Mouse (Mus musculus) T-helper 17 cell (primary cell): Measurements from ENCODE around the gene Nos1ap.

ENCODE experiments used
- in situ Hi-C, 2 experiments: fragments of 300-600 bp; cut with MboI, MseI; formaldehyde crosslinking; loops; 1 replicate in 1 of 2; 2 replicates in 1 of 2; pipeline ENCODE4 v1.15.1; 2025; ENCODE audit warnings: high pct_unique_total_duplicates in 2 of 2

Gene Nos1ap

GRCm38 (mm10) chr1:170548192-170548795 is 41.4 kb downstream of the Nos1ap start:
- in situ Hi-C loops: no loop called here

GRCm38 (mm10) chr1:170546297-170546696 is 43.4 kb downstream of the Nos1ap start:
- in situ Hi-C loops: no loop called here

- in situ Hi-C loops: no loop called here
Observed at GRCm38 (mm10) chr1:170545286-170545685, 44.4 kb downstream of the Nos1ap start.

GRCm38 (mm10) chr1:170539507-170539906 is 50.2 kb downstream of the Nos1ap start:
- in situ Hi-C loops: no loop called here

DNA sequence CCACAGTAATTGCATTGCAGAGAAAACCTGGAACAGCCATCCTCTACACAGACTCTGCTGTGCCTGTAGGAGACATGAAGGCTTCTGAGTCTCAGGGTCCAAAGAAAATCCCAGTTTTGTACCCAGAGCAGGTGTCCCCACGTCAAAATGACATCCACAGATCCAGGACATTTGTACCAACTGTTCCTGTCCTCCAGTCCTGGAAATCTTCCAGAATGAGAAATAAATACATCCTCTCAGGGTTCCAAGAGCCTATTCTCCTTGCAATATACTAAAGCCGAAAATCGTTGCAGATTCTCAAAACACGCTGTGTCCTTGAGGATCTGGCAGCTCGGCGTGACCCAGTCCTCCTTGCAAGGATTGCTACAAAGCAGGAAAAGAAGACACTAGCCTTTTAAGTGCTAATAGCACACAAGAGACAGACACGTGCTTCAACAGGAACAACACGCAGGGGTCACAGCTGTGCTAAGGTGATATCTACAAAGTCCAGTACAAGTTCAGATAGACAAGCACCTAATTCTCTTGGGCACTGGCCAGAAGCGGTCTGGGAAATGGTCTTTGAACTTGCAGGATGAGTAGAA is 51.1 kb downstream of the Nos1ap start:
- in situ Hi-C loops: no loop called here

GRCm38 (mm10) chr1:170536344-170536743 is 53.3 kb downstream of the Nos1ap start:
- in situ Hi-C loops: no loop called here

- in situ Hi-C loops: no loop called here
Observed at GRCm38 (mm10) chr1:170535221-170535620, 54.4 kb downstream of the Nos1ap start.

- in situ Hi-C loops: no loop called here
Observed at GRCm38 (mm10) chr1:170531286-170531685, 58.4 kb downstream of the Nos1ap start.

GRCm38 (mm10) chr1:170530456-170530855 is 59.2 kb downstream of the Nos1ap start:
- in situ Hi-C loops: no loop called here

DNA sequence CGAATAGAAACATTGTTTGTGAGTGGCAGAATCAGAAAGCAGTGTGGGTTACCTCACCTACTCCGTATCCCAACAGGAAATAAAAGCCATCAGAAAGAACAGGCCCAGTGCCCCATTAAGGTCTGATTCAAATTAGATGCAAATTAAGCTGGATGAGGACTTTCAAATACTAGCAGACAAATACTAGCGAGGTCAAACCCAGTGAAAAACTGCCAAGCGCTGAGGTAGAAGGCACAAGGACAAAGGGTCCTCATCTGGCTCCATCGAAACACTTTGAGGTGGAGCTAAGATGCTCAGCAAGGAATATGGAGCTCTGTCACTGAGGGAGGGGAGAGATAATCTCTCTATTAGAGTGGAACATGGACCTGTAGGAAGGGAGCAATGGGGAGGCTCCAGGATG is 66.8 kb downstream of the Nos1ap start:
- in situ Hi-C loops: no loop called here

DNA sequence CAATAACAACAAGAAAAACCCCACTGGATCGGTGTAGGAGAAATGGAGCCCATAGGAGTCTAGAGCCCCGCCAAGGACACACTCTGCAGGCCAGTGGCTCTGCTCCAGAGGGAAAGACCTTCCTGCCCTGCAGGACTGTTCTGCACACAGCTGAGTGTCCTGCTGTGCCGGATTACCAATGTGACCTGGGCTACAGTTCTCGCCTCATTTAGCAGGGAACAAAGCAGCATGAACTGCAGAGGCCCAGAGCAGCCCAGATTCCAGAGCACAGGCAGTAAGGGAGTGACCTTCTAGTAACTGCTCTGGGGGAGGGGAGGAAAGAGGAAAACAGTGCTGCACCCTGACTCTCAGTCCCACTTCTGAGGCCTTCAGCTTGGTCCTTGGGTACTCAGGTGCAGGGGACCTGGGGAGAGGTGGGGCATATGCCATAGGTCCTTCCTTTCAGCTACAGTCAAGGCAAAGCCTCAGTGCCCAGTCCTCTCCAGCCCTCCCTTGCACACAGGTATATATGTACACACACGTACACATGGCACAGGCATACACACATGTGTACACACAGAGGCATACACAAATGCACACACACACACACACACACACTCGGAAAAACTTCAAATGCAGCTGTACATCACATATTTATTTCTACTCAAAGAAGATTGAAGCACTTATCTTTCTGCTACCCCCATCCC is 68.0 kb downstream of the Nos1ap start:
- in situ Hi-C loops: no loop called here

DNA sequence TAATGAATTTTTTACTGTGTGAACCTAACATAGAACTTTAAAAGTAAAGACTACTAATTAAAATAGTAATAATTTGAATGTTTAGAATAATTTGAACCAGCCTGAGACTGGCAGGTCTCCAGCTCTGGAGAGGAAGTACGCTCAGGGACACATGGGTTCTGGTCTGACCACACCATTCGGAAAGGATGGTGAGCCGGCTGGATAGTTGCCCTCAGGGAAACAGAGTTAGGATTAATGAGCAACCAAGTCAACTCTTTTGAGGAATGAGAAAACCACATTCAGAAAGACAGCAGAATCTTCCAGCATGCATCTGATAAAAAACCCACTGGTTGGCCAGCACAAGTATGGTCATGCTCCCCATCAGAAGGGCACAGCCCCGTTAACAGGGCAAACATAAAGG is 69.5 kb downstream of the Nos1ap start:
- in situ Hi-C loops: no loop called here

GRCm38 (mm10) chr1:170519631-170520030 is 70.0 kb downstream of the Nos1ap start:
- in situ Hi-C loops: no loop called here

DNA sequence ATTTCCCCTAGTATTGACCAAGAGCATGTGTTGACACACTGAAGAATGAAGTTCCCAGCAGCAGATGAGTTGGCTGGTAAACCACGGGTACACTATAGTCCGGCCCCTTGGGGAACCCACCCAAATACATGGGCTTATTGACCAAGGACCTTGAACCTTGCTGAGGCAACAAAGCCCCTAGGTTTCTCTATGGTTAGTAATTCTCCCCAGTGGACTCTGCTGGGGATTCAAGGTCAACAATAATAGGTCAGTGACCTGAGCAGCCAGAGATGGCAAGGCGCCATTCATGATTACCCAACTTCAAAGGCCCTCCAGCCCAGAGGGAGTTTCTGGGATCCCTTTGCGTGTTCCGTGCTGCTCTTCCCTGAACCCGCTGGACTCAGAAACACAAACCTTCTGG is 73.5 kb downstream of the Nos1ap start:
- in situ Hi-C loops: no loop called here

GRCm38 (mm10) chr1:170515455-170515854 is 74.2 kb downstream of the Nos1ap start:
- in situ Hi-C loops: no loop called here

DNA sequence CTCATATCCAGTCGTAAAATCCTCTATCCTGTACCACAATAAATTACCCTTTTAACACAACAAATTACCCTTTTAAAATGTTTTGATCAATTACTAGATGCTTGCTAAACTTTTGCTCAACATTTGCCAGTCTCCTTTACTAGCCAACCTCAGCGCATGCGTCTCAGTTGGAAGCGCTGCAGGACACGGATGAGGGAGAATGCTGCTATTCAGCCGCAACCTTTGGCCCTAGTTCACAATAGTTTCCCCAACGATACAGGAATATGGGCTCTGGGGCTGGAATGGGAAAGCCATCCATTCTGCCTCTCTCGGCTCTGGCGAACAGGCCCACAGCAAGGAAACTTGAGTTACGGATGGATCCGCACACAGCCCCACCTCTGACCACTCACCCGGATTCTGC is 75.4 kb downstream of the Nos1ap start:
- in situ Hi-C loops: no loop called here

DNA sequence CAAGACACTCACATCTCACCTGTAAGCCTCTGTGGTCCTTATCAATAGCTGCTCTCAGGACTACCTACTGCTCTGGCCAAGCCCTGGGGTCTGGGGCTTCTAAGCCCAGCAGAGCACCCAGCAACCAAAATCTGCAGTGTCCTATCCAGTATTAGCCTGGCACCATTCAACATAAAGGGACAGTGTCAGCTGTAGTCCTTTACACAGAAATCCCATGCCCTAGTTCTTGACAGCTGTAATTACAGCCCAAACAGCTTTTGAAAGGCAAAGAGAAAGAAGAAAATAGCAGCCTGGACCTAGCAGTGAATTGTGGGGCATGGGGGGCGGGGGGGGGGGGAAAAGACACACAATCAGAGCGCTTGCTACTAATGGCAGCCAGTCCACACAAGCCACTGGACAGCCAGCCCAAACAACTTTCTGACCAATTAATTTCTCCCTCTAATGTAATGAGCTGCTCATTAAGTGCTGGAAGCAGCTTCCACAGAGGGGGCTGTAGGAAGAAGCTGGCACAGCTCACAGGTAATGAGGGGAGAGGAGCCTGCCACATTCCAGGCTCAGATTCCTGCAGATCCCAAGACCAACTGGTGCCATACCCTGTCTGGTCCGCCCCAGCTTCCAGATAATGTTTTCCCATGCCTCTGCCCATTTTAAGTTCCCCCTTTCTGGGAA is 77.1 kb downstream of the Nos1ap start:
- in situ Hi-C loops: no loop called here

DNA sequence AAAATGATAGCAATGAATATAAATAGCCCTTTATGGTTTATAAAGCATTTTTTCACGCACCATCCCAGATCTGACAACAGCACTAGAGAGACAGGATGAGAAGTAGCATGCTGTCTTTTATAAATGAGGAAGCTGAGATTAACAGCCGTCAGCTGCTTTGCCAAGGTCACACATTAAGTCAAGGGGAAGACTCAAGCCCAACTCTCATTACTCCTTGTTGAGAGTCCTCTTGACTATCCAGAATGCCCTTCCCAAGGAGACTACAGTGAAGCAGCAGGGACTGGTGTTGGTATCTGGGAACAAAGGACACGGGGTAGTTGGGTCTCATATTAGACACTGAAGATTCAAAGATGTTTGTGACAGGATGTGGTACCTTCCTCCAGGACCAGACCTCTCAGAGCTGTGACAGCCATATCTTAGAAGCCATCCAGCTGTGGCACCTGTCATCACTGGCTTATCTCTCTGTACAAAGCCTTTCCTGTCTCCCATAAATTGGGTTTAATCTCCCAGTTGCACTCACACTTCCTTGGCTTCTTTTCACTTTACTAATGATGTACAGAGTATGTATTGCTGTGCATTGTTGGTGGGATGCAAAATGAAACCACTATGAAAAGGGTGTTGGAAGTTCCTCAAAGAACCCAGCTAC is 78.9 kb downstream of the Nos1ap start:
- in situ Hi-C loops: no loop called here

DNA sequence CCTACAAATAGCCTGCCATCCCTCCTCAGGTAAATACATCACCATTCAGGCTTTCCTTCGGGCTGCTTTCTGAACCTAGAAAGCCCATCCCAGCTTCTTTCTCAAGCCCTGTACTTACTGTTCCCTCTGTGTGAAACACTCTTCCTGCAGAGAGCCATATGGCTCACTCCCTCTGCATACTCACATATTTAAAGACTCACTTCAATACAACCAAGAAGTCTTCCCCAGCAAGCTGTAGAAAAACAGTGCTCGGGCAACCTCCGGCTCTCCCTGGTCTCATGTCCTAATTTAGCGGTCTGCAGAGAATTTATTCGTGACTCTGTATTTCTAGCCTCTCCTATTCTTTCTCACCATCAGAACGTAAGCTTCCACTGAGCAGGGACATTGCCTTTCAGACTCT is 83.4 kb downstream of the Nos1ap start:
- in situ Hi-C loops: no loop called here

- in situ Hi-C loops: no loop called here
Observed at GRCm38 (mm10) chr1:170505107-170505506, 84.6 kb downstream of the Nos1ap start.

DNA sequence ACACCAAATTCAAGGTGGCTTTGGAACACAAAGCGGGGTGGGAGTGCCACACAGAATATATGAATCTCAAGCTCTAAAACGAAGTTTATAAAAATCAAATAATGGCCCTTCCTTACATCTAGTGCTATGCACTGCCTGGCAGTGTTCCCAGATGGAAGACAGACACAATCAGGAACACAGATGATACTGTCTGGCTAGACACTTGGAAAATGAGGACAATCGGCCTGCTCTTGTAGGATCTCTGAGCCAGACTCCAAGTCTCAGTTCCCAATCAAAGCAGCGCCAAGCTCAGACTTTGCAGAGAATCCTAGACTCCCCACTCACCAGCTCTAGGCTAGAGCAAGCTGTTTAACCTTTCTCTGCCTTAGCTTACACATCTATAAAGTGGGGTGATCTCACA is 85.3 kb downstream of the Nos1ap start:
- in situ Hi-C loops: no loop called here

DNA sequence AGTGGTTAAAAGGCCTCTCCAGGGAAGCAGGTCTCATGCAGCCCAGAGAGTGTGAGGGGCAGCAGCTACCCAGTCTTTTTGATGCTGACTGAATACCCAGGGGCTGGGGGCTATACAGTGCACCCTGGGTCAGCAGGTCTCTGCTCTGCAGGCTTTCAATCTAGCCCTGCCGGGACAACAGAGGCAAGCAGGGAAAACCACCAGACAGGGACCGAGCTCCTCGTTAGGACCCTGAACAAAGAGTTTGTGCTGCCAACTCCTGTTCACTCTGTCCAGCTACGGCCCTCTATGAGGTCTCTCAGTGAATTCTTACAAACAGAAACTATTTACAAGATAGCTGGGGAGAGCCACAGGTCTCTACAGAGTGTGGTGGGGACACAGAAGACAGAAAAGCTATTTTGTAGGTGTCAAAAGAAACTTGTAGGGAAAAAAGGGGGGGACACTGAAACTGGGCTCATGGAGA is 86.4 kb downstream of the Nos1ap start:
- in situ Hi-C loops: no loop called here
